Comparison of ENCODE assay signal across 34 mouse cellular contexts in genomic region chr17:23555243-23555916, GRCm38 (mm10). TPM values are rescaled to one million over a fixed set of nuclear protein-coding genes. Genes with fewer than 3 reads are reported as not detected.
DNase-seq lines count a peak whose midpoint lies in the region; ATAC-seq and TF ChIP-seq lines count a peak whose summit lies in the region.
"Had no signal": no experiment of that assay in that cellular context is flagged by ENCODE, and none has a peak within 500 bp of the region (broad histone marks: within the 10 kb centered on the region; RNA-seq: fewer than 3 reads in every experiment).

No protein-coding gene starts in this region.

- TF ChIP-seq CTCF in liver, postnatal 0 days (IDR thresholded peaks at IDR 0.05; ENCODE audit: low read depth), result no peak
- no peak for TF ChIP-seq CTCF in small intestine, adult 2 months (IDR thresholded peaks at IDR 0.05; ENCODE audit: extremely low read depth, insufficient read length, insufficient replicate concordance, low read depth, low read length)

- no peak overlapping the region for H3K27ac ChIP-seq in forebrain, embryonic 12.5 days
- H3K27ac ChIP-seq in forebrain, embryonic 10.5 days, result no peak overlapping the region
- no peak overlapping the region for H3K27ac ChIP-seq in heart, embryonic 14.5 days (replicated peaks in 1 of 2; ENCODE audit: control insufficient read depth in 1 of 2, insufficient read depth in 1 of 2, low read depth in 2 of 2, low read length in 2 of 2)
- H3K27ac ChIP-seq in liver, postnatal 0 days (ENCODE audit: low read depth), result no peak overlapping the region
- H3K27ac ChIP-seq in liver, embryonic 12.5 days, result no peak overlapping the region
- H3K27ac ChIP-seq in small intestine, adult 2 months (ENCODE audit: insufficient read depth, low read depth, low read length), result peak overlapping the region; percentile 61
- H3K27ac ChIP-seq: hindbrain, embryonic 12.5 days; kidney, embryonic 15.5 days; liver, embryonic 13.5 days; stomach, embryonic 15.5 days had no signal

- H3K36me3 ChIP-seq in forebrain, embryonic 12.5 days (replicated peaks), result peaks cover 58% of the 10 kb centered on the region
- peaks cover 61% of the 10 kb centered on the region for H3K36me3 ChIP-seq in forebrain, embryonic 10.5 days (replicated peaks)
- peaks cover 57% of the 10 kb centered on the region for H3K36me3 ChIP-seq in heart, embryonic 14.5 days (ENCODE audit: control insufficient read depth, insufficient read depth, low read length)
- peaks cover 29% of the 10 kb centered on the region for H3K36me3 ChIP-seq in liver, postnatal 0 days (replicated peaks; ENCODE audit: insufficient read depth, low read length)
- H3K36me3 ChIP-seq in liver, embryonic 12.5 days, result peaks cover 57% of the 10 kb centered on the region
- peaks cover 25% of the 10 kb centered on the region for H3K36me3 ChIP-seq in small intestine, adult 2 months (ENCODE audit: control insufficient read depth, insufficient read depth, low read length)

- no peaks in the 10 kb centered on the region for H3K9me3 ChIP-seq in forebrain, embryonic 12.5 days
- no peaks in the 10 kb centered on the region for H3K9me3 ChIP-seq in forebrain, embryonic 10.5 days
- no peaks in the 10 kb centered on the region for H3K9me3 ChIP-seq in heart, embryonic 14.5 days (ENCODE audit: control insufficient read depth, low read length)
- no peaks in the 10 kb centered on the region for H3K9me3 ChIP-seq in liver, postnatal 0 days (ENCODE audit: low read length)
- no peaks in the 10 kb centered on the region for H3K9me3 ChIP-seq in liver, embryonic 12.5 days (replicated peaks)
- H3K9me3 ChIP-seq: G1E; hindbrain, embryonic 12.5 days; kidney, embryonic 15.5 days; liver, embryonic 13.5 days; stomach, embryonic 15.5 days had no signal

- 0 out of 2 replicates have a peak overlapping the region, but pooled peaks have one; percentile 4 for H3K9ac ChIP-seq in forebrain, embryonic 12.5 days
- H3K9ac ChIP-seq in heart, embryonic 14.5 days (ENCODE audit: low read length), result peak overlapping the region; percentile 16; the same call in 1 of the 2 replicates
- peak overlapping the region; percentile 16; the same call in 1 of the 2 replicates for H3K9ac ChIP-seq in liver, postnatal 0 days (replicated peaks)
- H3K9ac ChIP-seq in liver, embryonic 12.5 days, result no peak overlapping the region
- H3K9ac ChIP-seq: hindbrain, embryonic 12.5 days; kidney, embryonic 15.5 days; liver, embryonic 13.5 days; lung, embryonic 14.5 days; stomach, embryonic 15.5 days had no signal

- intact Hi-C loops in heart, postnatal 14 days (cut with DNase I), result loop anchor here (10.0 kb wide), 1 partner anchor 691 kb away; the partner anchor contains the start of gene Zfp945

- H3K4me1 ChIP-seq in forebrain, embryonic 12.5 days, result peaks cover 7% of the 10 kb centered on the region
- H3K4me1 ChIP-seq in forebrain, embryonic 10.5 days, result peaks cover 12% of the 10 kb centered on the region
- H3K4me1 ChIP-seq in heart, embryonic 14.5 days (ENCODE audit: control insufficient read depth in 2 of 2, insufficient read depth in 2 of 2, low read length in 2 of 2), result peaks cover 0 to 6% of the 10 kb centered on the region in 2 experiments; a peak in 1 of 4 replicates
- peaks cover 29% of the 10 kb centered on the region for H3K4me1 ChIP-seq in liver, postnatal 0 days (ENCODE audit: insufficient read depth)
- H3K4me1 ChIP-seq in liver, embryonic 12.5 days, result peaks cover 28% of the 10 kb centered on the region
- H3K4me1 ChIP-seq in small intestine, adult 2 months (ENCODE audit: control insufficient read depth, insufficient read depth, insufficient read length, low read length), result peaks cover 10% of the 10 kb centered on the region

- ATAC-seq in forebrain, embryonic 12.5 days (ENCODE audit: low FRiP score), result no peak
- ATAC-seq in heart, embryonic 14.5 days (ENCODE audit: insufficient number of reproducible peaks, insufficient read depth, low FRiP score, low read depth), result no peak
- ATAC-seq in liver, postnatal 0 days, result no peak
- ATAC-seq in liver, embryonic 12.5 days, result no peak
- ATAC-seq: forebrain, embryonic 16.5 days had no signal

- WGBS in forebrain, embryonic 12.5 days, result 82% methylated on average over 7 of the region's 7 CpGs
- WGBS in forebrain, embryonic 10.5 days, result 83% methylated on average over 7 of the region's 7 CpGs
- 73% methylated on average over 7 of the region's 7 CpGs for WGBS in heart, embryonic 14.5 days
- WGBS in liver, postnatal 0 days (ENCODE audit: insufficient replicate concordance), result 76% methylated on average over 7 of the region's 7 CpGs
- 69% methylated on average over 7 of the region's 7 CpGs for WGBS in liver, embryonic 12.5 days (ENCODE audit: insufficient replicate concordance)
- 34% methylated on average over 7 of the region's 7 CpGs for WGBS in small intestine, adult 2 months

- no peak for DNase-seq in forebrain, embryonic 10.5 days (ENCODE audit: extremely low spot score, low spot score)
- no peak for DNase-seq in heart, postnatal 14 days
- no peak for DNase-seq in liver, postnatal 0 days
- DNase-seq: adrenal gland, adult 8-10 months; cerebellum, adult 2 months; cerebellum, postnatal 25 days; gastrocnemius, postnatal 10 days; heart, postnatal 36 days; kidney, adult 18-20 months; kidney, postnatal 4 days; left cerebral cortex, postnatal 4 days; liver, embryonic 13.5 days; lung, embryonic 14.5 days; lung, postnatal 14 days; midbrain, embryonic 14.5 days; retina, postnatal 1 day; right cerebral cortex, postnatal 14 days; thymus, postnatal 36 days had no signal

- no peak for TF ChIP-seq EP300 in liver, postnatal 0 days (IDR thresholded peaks at IDR 0.05; ENCODE audit: low read depth)

- H3K4me3 ChIP-seq in forebrain, embryonic 12.5 days (replicated peaks), result no peak overlapping the region
- H3K4me3 ChIP-seq in forebrain, embryonic 10.5 days, result no peak overlapping the region
- no peak overlapping the region for H3K4me3 ChIP-seq in heart, embryonic 14.5 days (ENCODE audit: control insufficient read depth in 1 of 2, insufficient read depth in 1 of 2, low read depth in 1 of 2, low read length in 2 of 2)
- no peak overlapping the region for H3K4me3 ChIP-seq in liver, postnatal 0 days (ENCODE audit: low read depth, low read length)
- H3K4me3 ChIP-seq in liver, embryonic 12.5 days, result no peak overlapping the region
- H3K4me3 ChIP-seq in small intestine, adult 2 months (ENCODE audit: low read depth, low read length), result peak overlapping the region; percentile 4; the same call in 1 of the 2 replicates
- H3K4me3 ChIP-seq: hindbrain, embryonic 12.5 days; kidney, embryonic 15.5 days; liver, embryonic 13.5 days; stomach, embryonic 15.5 days had no signal

- H3K27me3 ChIP-seq in forebrain, embryonic 12.5 days, result no peaks in the 10 kb centered on the region
- H3K27me3 ChIP-seq in forebrain, embryonic 10.5 days (ENCODE audit: poor library complexity, severe bottlenecking), result no peaks in the 10 kb centered on the region
- H3K27me3 ChIP-seq in heart, embryonic 14.5 days (ENCODE audit: control insufficient read depth, insufficient read depth, low read length), result no peaks in the 10 kb centered on the region
- no peaks in the 10 kb centered on the region for H3K27me3 ChIP-seq in liver, postnatal 0 days (ENCODE audit: insufficient read depth, low read length)
- H3K27me3 ChIP-seq in liver, embryonic 12.5 days (replicated peaks), result no peaks in the 10 kb centered on the region
- no peaks in the 10 kb centered on the region for H3K27me3 ChIP-seq in small intestine, adult 2 months (ENCODE audit: control insufficient read depth, insufficient read depth, low read length)
- H3K27me3 ChIP-seq: hindbrain, embryonic 12.5 days; kidney, embryonic 15.5 days; liver, embryonic 13.5 days; stomach, embryonic 15.5 days had no signal

- TF ChIP-seq POLR2A in small intestine, adult 2 months (IDR thresholded peaks at IDR 0.05; ENCODE audit: low read depth, low read length), result no peak

- no peak overlapping the region for H3K4me2 ChIP-seq in forebrain, embryonic 12.5 days
- no peak overlapping the region for H3K4me2 ChIP-seq in heart, embryonic 14.5 days (ENCODE audit: low read length)
- no peak overlapping the region for H3K4me2 ChIP-seq in liver, postnatal 0 days (ENCODE audit: low read depth, low read length)
- H3K4me2 ChIP-seq in liver, embryonic 12.5 days, result no peak overlapping the region
- H3K4me2 ChIP-seq: hindbrain, embryonic 12.5 days; kidney, embryonic 15.5 days; liver, embryonic 13.5 days; lung, embryonic 14.5 days; stomach, embryonic 15.5 days had no signal

RNA-seq across cellular contexts. Expression of gene Zfp213, which starts 8.7 kb away (rescaled TPM):
- 22.7 and 23.7 TPM in 2 replicates for polyA plus RNA-seq in forebrain, embryonic 12.5 days (2016; fragmentation: Nextera tagmentation; extraction: Ambion mirVana)
- 27.6 and 29.9 TPM in 2 replicates for polyA plus RNA-seq in forebrain, embryonic 10.5 days (2016; fragmentation: Nextera tagmentation; extraction: Ambion mirVana)
- 13.8 and 14.0 TPM in 2 replicates for polyA plus RNA-seq in heart, embryonic 14.5 days (2014; fragmentation: Nextera tagmentation; extraction: Ambion mirVana)
- total RNA-seq in heart, postnatal 14 days (2021), result 1 to 10 TPM; 4.9 to 5.8 TPM
- polyA plus RNA-seq in liver, postnatal 0 days (2015; fragmentation: Nextera tagmentation; extraction: Ambion mirVana), result 5.2 and 5.5 TPM in 2 replicates
- 8.3 and 9.1 TPM in 2 replicates for polyA plus RNA-seq in liver, embryonic 12.5 days (2016; fragmentation: Nextera tagmentation; extraction: Ambion mirVana)
- polyA plus RNA-seq in small intestine, adult 2 months (2012; rRNA removed), result 6.4 and 7.8 TPM in 2 replicates

RNA-seq across cellular contexts. Expression of gene Zfp13, which starts 43.9 kb away (rescaled TPM):
- polyA plus RNA-seq in forebrain, embryonic 12.5 days (2016; fragmentation: Nextera tagmentation; extraction: Ambion mirVana), result 22.1 and 22.6 TPM in 2 replicates
- polyA plus RNA-seq in forebrain, embryonic 10.5 days (2016; fragmentation: Nextera tagmentation; extraction: Ambion mirVana), result 22.1 and 22.2 TPM in 2 replicates
- polyA plus RNA-seq in heart, embryonic 14.5 days (2014; fragmentation: Nextera tagmentation; extraction: Ambion mirVana), result 7.0 and 8.9 TPM in 2 replicates
- 1 to 10 TPM; 4.3 to 5.0 TPM for total RNA-seq in heart, postnatal 14 days (2021)
- 1.1 and 1.4 TPM in 2 replicates for polyA plus RNA-seq in liver, postnatal 0 days (2015; fragmentation: Nextera tagmentation; extraction: Ambion mirVana)
- polyA plus RNA-seq in liver, embryonic 12.5 days (2016; fragmentation: Nextera tagmentation; extraction: Ambion mirVana), result 2.8 and 2.9 TPM in 2 replicates
- polyA plus RNA-seq in small intestine, adult 2 months (2012; rRNA removed), result 5.4 and 6.8 TPM in 2 replicates
- total RNA-seq: G1E; monocyte, adult 5-6 weeks had no signal

RNA-seq across cellular contexts. Expression of gene Zscan10, which starts 45.3 kb away (rescaled TPM):
- polyA plus RNA-seq in forebrain, embryonic 12.5 days (2016; fragmentation: Nextera tagmentation; extraction: Ambion mirVana), result 0.17 TPM in 1 of 2 replicates, not detected in the other
- 0.42 and 0.65 TPM in 2 replicates for polyA plus RNA-seq in forebrain, embryonic 10.5 days (2016; fragmentation: Nextera tagmentation; extraction: Ambion mirVana)
- not detected in 2 replicates for polyA plus RNA-seq in heart, embryonic 14.5 days (2014; fragmentation: Nextera tagmentation; extraction: Ambion mirVana)
- total RNA-seq in heart, postnatal 14 days (2021), result not detected
- polyA plus RNA-seq in liver, postnatal 0 days (2015; fragmentation: Nextera tagmentation; extraction: Ambion mirVana), result not detected in 2 replicates
- not detected in 2 replicates for polyA plus RNA-seq in liver, embryonic 12.5 days (2016; fragmentation: Nextera tagmentation; extraction: Ambion mirVana)
- polyA plus RNA-seq in small intestine, adult 2 months (2012; rRNA removed), result not detected in 2 replicates
- total RNA-seq: adrenal gland, adult 8-10 months; adrenal gland, postnatal 4 days; gastrocnemius, postnatal 10 days; heart, postnatal 36 days; layer of hippocampus, adult 8-10 months; layer of hippocampus, postnatal 25 days; left cerebral cortex, adult 8-10 months; left cerebral cortex, postnatal 4 days; monocyte, adult 5-6 weeks had no signal
- polyA plus RNA-seq: forebrain, embryonic 16.5 days; gonadal fat pad, adult 2 months; kidney, embryonic 15.5 days; liver, embryonic 13.5 days; midbrain, embryonic 14.5 days; neural tube, embryonic 14.5 days had no signal
